Mouse (Mus musculus): ENCODE results near the gene Olfr859. TPM values are rescaled to one million over a fixed set of nuclear protein-coding genes. Genes with fewer than 3 reads are reported as not detected.
"Not testable (repeated sequence)": the region's sequence is repeated elsewhere in the genome, so short reads cannot be mapped to it uniquely, and the experiment has no call there.

Olfr859 gene
- not detected in 2 replicates for polyA plus RNA-seq (2016; fragmentation: Nextera tagmentation; extraction: Ambion mirVana)

DNA sequence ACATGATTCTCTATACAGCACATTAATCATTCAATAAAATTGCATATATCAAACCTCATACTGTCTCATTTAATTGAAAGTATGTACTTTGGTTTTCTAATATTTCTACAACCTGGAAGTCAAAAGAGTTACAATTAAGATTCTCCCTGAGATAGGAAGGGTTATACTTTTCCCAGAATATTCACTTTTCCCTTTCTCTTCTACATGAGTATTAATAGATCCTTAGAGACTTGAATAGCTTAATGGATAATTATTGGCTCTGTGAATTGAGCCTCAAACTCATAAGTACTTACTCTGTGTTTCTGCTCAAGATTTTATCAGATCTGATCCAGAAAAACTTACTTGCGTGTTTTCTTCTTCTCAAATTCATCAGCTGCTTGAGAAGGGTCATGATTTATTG, at the start of gene Olfr859:
Gene Olfr859, plus strand, starts transcription at position 301 of the 400 bp plus-strand sequence.
- not testable (repeated sequence) for H3K9ac ChIP-seq; H3K27me3 ChIP-seq (replicated peaks); H3K36me3 ChIP-seq; H3K9me3 ChIP-seq (replicated peaks); H3K27ac ChIP-seq; H3K4me1 ChIP-seq; H3K4me2 ChIP-seq; ATAC-seq; H3K4me3 ChIP-seq
- 43% methylated on average over 1 of the region's 1 CpGs for WGBS (ENCODE audit: insufficient replicate concordance)

DNA sequence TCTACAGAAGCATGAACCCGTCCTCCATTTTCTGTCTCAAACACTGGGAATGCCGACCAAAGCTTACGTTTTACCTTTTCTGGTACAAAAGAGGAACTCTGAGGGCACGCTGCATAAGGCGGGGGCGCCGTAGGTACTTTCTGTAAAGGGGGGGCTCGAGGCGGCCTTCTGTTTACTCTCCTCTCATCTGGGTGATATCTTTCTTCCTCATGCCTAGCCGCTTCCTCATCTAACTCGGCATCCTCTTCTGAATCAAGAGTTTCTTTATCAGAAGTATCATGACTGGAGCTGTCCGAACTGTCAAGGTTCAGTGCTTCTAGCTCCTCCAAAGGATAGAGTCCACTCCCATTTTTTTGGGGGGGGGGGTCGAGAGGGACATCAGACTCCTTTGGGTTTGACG, 35.6 kb upstream of the Olfr859 start:
- Histone ChIP-seq H3K36me3 (no peaks in the 10 kb centered on the region), H3K4me2 (no peak overlapping the region), H3K27ac (no peak overlapping the region), H3K9me3 (replicated peaks) (peaks cover 30% of the 10 kb centered on the region), H3K4me3 (no peak overlapping the region), H3K9ac (no peak overlapping the region), H3K4me1 (no peaks in the 10 kb centered on the region), H3K27me3 (replicated peaks) (no peaks in the 10 kb centered on the region)
- ATAC-seq: no peak
- WGBS (ENCODE audit: insufficient replicate concordance): 73% methylated on average over 14 of the region's 14 CpGs

DNA sequence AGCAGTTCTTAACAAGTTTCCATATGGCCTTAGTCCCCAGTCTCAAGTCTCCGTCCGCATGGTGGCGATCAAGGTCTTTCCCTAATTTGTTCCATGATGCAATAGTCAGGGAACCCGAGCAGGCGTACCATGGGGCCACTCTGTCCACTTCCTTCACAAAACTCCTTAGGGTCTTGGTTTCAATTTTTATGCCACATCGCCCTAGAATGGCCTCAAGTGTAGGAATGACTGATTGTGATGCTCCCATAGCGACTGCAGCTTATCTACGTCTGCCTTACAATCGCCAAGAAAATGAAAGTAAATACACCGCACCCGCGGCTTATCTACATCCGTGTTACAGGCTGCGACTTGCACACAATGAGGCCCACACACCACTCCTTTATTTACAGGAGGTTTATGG, 35.0 kb upstream of the Olfr859 start:
- Histone ChIP-seq H3K4me3 (no peak overlapping the region), H3K9me3 (replicated peaks) (peaks cover 24% of the 10 kb centered on the region), H3K27me3 (replicated peaks) (no peaks in the 10 kb centered on the region), H3K27ac (no peak overlapping the region), H3K36me3 (no peaks in the 10 kb centered on the region), H3K4me1 (no peaks in the 10 kb centered on the region), H3K4me2 (no peak overlapping the region), H3K9ac (no peak overlapping the region)
- 85% methylated on average over 14 of the region's 14 CpGs for WGBS (ENCODE audit: insufficient replicate concordance)
- no peak for ATAC-seq

DNA sequence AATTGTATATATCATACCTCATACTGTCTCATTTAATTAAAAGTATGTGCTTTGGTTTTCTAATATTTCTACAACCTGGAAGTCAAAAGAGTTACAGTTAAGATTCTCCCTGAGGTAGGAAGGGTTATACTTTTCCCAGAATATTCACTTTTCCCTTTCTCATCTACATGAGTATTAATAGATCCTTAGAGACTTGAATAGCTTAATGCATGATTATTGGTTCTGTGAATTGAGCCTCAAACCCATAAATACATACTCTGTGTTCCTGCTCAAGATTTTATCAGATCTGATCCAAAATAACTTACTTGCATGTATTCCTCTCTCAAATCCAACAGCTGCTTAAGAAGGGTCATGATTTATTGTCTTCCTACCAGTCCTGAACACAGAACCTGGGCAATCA, 24.7 kb upstream of the Olfr859 start, which contains the start of gene Olfr58:
Gene Olfr58, plus strand, starts transcription at position 301 of the 400 bp plus-strand sequence.
- no peak within 1 kb of the TSS for H3K9ac ChIP-seq
- no peak for ATAC-seq
- H3K4me1 ChIP-seq: no peaks in the 10 kb centered on the region
- no peak within 1 kb of the TSS for H3K4me3 ChIP-seq
- H3K27ac ChIP-seq: no peak within 1 kb of the TSS
- no peaks in the 10 kb centered on the region for H3K36me3 ChIP-seq
- H3K9me3 ChIP-seq (replicated peaks): no peaks in the 10 kb centered on the region
- H3K27me3 ChIP-seq (replicated peaks): no peaks in the 10 kb centered on the region
- no peak within 1 kb of the TSS for H3K4me2 ChIP-seq

DNA sequence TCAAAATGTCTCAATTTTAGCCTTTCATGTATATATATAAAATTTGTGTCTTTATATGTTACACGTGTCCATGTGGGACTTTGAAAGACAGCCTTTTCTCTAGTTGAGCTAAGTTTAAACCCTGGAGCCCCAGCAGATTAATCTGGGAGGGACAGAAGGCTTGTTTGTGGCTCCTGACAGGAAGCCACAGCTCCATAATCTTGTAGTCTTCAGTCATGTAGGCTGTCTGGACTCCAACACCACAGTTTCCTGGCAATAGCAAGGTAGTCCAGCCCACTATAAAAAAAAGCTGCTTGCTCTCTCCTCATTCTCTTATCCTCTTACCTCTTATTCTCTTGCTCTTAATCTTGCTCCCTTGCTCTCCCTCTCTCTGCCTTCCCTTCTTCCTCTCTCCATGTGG, 1.7 kb upstream of the Olfr859 start:
- no peak for ATAC-seq
- Histone ChIP-seq H3K27me3 (replicated peaks) (no peaks in the 10 kb centered on the region), H3K4me3 (no peak overlapping the region), H3K9ac (no peak overlapping the region), H3K27ac (no peak overlapping the region), H3K36me3 (no peaks in the 10 kb centered on the region), H3K4me2 (no peak overlapping the region), H3K9me3 (replicated peaks) (no peaks in the 10 kb centered on the region), H3K4me1 (no peaks in the 10 kb centered on the region)
- WGBS (ENCODE audit: insufficient replicate concordance): 39% methylated on average over 1 of the region's 1 CpGs

DNA sequence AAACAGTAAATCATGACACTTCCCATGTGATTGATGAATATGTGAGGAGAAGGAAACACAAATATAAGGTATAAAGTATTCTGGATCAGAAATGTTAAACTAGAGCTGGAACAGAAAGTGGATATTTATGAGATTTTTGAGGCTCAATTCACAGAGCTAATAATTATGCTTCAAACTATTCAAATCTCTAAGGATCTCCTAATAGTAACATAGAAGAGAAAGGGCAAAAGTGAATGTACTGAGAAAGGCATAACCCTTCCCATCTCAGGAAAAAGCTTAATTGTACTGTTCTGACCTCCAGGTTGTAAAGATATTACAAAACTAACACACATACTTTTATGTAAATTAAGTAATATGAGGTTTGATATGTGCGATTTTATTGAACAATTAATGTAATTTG, 44.9 kb downstream of the Olfr859 start, which contains the start of gene Olfr860:
Gene Olfr860, minus strand, starts transcription at position 101 of the 400 bp plus-strand sequence.
- Histone ChIP-seq H3K9me3 (replicated peaks) (no peaks in the 10 kb centered on the region), H3K36me3 (no peaks in the 10 kb centered on the region), H3K27me3 (replicated peaks) (no peaks in the 10 kb centered on the region), H3K4me2 (no peak within 1 kb of the TSS), H3K9ac (no peak within 1 kb of the TSS), H3K4me3 (no peak within 1 kb of the TSS), H3K27ac (no peak within 1 kb of the TSS), H3K4me1 (no peaks in the 10 kb centered on the region)
- 47% methylated on average over 1 of the region's 1 CpGs for WGBS (ENCODE audit: insufficient replicate concordance)
- ATAC-seq: no peak

Other genes starting within 250 kb of the Olfr859 start
- not detected in 2 replicates for gene Olfr854, start 237.5 kb upstream of the Olfr859 start, polyA plus RNA-seq (2016; fragmentation: Nextera tagmentation; extraction: Ambion mirVana)
- not detected in 2 replicates for gene Olfr855, start 222.3 kb upstream of the Olfr859 start, polyA plus RNA-seq (2016; fragmentation: Nextera tagmentation; extraction: Ambion mirVana)
- 15.3 and 15.6 TPM in 2 replicates for gene Zfp317, start 182.8 kb upstream of the Olfr859 start, polyA plus RNA-seq (2016; fragmentation: Nextera tagmentation; extraction: Ambion mirVana)
- gene Olfr857, start 95.5 kb upstream of the Olfr859 start, polyA plus RNA-seq (2016; fragmentation: Nextera tagmentation; extraction: Ambion mirVana): not detected in 2 replicates
- gene Olfr58, start 24.6 kb upstream of the Olfr859 start, polyA plus RNA-seq (2016; fragmentation: Nextera tagmentation; extraction: Ambion mirVana): not detected in 2 replicates
- not detected in 2 replicates for gene Olfr860, start 44.8 kb downstream of the Olfr859 start, polyA plus RNA-seq (2016; fragmentation: Nextera tagmentation; extraction: Ambion mirVana)
- gene Olfr862, start 83.1 kb downstream of the Olfr859 start, polyA plus RNA-seq (2016; fragmentation: Nextera tagmentation; extraction: Ambion mirVana): not detected in 2 replicates
- 0.18 and 0.20 TPM in 2 replicates for gene Olfr77, start 112.0 kb downstream of the Olfr859 start, polyA plus RNA-seq (2016; fragmentation: Nextera tagmentation; extraction: Ambion mirVana)
- gene Olfr866, start 223.1 kb downstream of the Olfr859 start, polyA plus RNA-seq (2016; fragmentation: Nextera tagmentation; extraction: Ambion mirVana): not detected in 2 replicates

All from liver, embryonic 12.5 days (tissue).